Mouse (Mus musculus) kidney, postnatal 25 days (tissue): ENCODE measurements at regions not wholly inside any gene's neighbourhood (a gene's known extent, or its start where the extent isn't known, plus 50 kb on each side); places are given as distances from the start of the nearest gene placed in this dataset.

Source experiments
- DNase-seq, 2 experiments: peaks; one replicate each; pipeline ENCODE4 v3.0.0; 2021; ENCODE audit warnings: mixed read lengths in 2 of 2

DNA sequence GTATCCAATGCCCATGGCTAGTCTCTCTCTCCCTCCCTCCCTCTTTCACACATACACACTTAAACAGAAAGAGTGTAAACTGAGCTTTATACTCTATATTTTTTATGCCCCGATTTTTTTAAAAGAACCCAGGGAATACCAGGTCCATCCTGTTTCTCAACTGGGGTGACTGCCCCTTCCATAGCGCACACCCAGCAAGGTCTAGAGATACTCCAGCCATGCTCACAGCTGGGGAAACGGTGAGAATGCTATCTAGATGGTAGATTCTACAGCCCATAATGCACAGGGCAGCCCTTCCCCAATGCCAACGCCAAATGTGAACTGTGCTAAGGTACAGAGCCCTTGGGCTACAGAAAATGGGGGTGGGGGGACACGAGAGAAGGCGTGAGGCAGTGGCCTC, 51.2 kb upstream of the Tln2 start:
- no peak for DNase-seq

GRCm38 (mm10) chr9:67611676-67612075, 52.2 kb upstream of the Tln2 start:
- peak; percentile 36 to 77 for DNase-seq

DNA sequence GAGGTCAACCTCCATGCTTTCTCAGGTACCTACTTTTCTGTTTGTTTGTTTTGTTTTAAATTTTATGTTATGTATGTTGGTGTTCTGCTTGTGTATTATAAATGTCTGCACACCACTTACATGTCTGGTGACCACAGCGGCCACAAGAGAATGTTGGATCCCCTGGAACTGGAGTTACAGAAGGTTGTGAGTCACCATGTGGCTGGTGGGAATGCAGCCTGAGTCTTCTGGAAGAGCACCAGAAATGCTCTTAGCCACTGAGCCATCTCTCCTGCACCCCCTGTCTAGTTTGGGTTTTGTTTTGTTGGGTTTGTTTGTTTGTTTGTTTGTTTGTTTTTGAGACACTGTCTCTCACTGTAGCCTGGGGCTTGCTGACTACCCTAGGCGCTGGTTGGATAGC, 52.6 kb upstream of the Tln2 start:
- no peak for DNase-seq

GRCm38 (mm10) chr9:67614068-67614727, 54.7 kb upstream of the Tln2 start:
- DNase-seq: peak; percentile 42 to 61

DNA sequence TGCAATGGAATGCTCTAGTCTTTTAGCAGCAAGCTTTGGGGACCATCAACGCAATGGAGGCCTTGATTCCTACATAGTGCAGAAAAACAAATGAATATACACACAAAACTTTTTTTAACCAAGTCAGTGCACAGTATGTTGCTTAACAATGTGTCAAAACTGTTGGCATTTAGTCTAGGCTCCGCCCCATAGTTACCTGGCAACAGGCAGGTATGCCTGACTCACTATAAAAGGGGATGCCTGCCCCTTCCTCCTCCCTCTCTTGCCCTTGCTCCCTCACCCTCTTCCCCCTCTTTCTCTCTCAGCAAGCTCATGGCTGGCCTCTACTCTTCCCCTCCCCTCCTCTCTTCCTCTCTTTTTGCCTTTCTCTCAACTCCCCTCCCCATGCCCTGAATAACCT, 56.7 kb upstream of the Tln2 start:
- DNase-seq: peak; percentile 50 to 68

- peak; percentile 80 to 87 for DNase-seq
These were observed 58.1 kb upstream of the Tln2 start for GRCm38 (mm10) chr9:67617341-67618217.

- DNase-seq: no peak
These were observed 61.4 kb upstream of the Tln2 start for GRCm38 (mm10) chr9:67620945-67621344.

DNA sequence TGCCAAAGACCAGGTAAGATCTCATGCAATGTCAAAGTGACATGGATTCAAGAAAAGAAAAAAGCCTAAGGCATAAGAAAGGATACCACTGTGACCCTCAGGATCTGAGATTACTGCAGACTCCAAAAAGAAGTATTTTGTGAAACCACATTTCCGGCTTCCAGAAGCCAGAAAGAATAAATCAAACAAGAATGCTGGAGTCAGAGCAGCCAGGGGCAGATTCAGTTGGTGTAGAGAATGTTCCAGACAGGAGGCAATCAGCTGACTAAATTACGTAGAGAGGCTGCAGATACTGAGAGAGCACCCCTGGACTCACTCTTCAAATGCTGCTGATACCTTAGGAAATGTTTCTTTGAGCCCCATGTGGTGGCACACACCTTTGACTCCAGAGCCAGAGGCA, 67.7 kb upstream of the Tln2 start:
- DNase-seq: peak in 1 of 2 experiments; percentile 20

DNA sequence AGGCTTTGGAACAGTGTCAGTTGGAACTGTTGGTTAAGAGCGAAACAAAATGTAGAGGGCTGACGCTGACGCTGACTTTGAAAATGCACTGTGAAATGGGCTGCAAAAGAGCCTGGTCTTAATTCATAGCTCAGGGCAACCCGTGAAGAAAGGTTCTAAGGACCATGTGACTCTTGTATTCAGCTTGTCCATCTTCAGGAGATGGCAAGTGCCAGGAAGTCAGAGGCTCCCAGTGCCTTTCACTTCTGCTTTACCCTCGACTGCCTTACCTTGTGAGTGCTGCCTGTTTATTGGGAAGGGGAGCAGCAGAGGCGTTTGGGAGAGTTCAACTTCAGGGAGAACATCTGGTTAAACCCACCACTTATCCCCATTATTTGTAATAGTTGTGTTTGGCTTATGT, 70.1 kb upstream of the Tln2 start:
- DNase-seq: no peak

- DNase-seq: no peak
These were observed 70.7 kb upstream of the Tln2 start for GRCm38 (mm10) chr9:67630173-67630572.

DNA sequence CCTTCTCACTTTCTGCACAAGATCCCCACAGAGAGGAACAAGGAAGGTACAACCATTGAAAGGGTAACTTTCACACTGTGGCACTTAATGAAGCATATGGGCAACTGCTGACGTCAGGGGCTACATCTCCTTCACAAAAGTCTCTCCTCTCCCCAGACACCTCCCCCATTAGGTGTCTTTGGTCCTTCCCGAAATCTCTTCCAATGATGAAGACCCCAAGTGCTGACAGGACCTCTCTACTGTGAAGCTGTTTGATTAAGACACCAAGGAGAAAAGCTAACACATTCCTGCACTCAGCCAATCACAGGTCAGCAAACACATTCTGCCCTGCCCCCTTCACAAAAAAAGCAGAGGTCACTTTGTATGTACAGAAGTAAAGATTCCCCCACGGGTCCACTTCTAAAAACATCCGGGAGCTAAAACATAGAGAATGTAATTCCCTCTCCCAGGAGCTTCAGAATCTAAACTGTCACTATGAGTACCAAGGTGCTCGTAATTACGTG, 72.3 kb upstream of the Tln2 start:
- DNase-seq: no peak

- DNase-seq: peak in 1 of 2 experiments; percentile 13
These were observed 73.1 kb upstream of the Tln2 start for GRCm38 (mm10) chr9:67632521-67633025.

DNA sequence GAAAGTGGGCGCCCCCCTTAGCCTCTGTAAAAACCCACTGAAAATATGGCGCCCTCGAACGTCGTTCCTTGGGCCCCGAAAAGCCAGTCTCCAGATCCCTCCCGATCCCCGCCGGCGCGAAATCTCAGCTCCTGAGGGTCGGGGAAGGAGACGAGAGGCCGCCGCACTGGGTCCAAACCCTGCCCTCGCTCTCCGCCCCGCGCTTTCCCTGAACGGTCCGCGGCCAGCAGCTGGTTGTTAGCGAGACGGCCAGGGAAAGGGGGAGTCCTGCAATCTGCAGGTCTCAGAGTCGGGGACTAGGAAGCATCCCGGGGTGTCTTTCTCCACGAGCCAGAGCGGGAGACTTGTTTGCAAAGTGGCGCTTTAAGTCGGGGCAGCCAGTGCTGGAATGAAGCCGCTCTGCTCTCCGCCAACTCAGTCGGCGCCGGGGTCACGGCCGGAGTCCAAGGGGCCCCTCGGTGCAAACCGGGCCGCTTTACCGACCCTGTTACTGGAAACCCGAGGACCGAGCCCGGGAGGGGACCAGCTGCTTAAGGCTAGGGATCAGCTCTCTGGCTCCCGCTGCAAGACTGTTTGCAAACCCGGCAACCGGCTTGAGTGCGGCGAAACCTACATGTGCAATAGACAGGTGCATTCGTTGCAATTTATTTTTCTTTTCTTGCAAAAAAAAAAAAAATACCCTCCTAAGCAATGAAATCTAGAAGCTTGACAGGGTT, 73.7 kb upstream of the Tln2 start:
- peak; percentile 53 to 63 for DNase-seq

DNA sequence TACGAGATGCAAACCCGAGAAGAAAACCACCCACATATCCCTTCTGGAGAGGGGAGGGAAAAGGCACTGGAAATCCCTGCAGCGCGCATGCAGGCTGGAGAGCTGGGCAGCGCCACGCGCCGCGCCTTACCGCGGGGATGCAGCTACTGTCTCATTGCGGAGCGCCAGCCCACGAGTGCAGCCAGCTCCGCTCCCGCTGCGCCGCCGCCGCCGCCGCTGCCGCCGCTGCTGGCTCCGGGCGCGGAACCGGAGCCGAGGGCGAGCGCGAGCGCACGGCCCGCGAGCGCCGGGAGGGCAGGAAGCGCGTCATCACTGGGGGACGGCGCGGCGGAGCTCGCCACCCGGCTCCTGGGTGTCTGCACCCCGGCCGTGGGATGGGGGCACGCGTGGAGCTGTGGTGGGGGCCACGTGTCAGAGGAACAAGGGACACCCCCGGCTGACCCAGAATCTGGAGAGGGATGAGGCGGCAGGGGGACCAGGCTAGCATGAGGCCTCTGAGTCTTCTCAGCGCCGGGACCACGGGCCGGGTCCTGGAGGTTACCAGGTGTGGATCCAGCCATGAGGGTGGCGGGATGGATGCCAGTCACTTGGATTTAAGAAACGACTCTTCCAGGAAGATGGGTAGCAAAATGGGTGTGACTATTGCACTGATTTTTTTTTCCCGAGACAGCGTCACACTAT, 74.4 kb upstream of the Tln2 start:
- DNase-seq: peak; percentile 64 to 86

- DNase-seq: no peak
These were observed 87.3 kb upstream of the Tln2 start for GRCm38 (mm10) chr9:67646820-67647219.

- no peak for DNase-seq
These were observed 94.5 kb upstream of the C2cd4b start for GRCm38 (mm10) chr9:67664773-67665172.

DNA sequence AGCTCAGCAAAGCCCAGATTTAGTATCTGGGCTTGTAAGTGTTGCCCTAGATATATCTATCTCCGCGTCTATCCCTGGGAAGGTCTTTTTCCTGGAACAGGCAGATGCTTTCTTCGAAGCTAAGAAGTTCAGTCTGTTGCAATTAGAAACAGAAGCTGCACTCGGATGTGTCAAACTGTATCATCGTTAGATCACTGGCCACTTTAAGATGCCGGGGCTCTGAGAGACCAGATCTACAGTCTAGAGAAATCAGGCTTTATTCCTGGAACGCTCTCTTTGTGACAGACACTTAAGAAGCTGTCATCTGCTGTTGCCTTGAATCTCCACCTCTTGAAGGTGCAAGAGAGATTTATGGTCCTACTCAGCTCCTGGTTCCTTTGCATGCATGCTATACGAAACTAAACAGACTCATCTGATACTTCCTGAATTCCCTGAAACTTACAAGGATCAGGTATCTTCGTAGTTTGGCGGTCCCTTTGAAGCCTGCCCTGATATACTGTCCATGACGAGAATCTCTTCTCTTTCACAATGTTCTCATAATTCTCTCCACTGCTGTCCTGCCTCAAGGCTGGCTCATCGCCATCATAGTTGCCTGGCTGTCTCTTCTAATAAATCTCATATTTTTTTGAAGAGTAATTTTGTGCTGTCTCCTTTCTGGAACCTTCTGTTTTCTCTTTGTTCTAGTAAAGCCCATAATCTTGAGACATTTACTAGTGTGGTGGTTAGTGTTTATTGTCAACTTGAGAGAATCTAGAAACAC, 88.8 kb upstream of the C2cd4b start:
- DNase-seq: no peak

DNA sequence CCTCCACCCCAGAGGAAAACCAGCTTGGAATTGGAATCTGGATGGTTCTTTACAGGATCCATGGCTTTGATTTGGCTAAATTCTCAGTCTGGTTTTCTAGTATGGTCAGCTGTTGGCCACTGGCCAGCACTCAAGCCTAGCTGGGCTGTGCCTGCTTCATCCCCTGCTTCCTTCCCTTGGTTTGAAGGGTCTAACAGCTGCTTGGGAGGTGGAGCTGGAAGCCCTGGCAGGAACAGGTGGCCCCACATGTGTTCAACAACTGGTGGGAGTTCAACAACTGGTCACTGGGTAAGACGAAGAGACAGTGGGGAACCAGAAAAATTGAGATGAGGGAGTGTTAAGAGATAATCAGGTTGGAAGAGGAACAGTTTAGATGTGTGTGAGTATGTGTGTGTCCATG, 82.3 kb upstream of the C2cd4b start:
- no peak for DNase-seq

GRCm38 (mm10) chr9:67683367-67683766, 75.9 kb upstream of the C2cd4b start:
- peak; percentile 48 to 67 for DNase-seq

- DNase-seq: no peak
These were observed 66.8 kb upstream of the C2cd4b start for GRCm38 (mm10) chr9:67692396-67692795.

- DNase-seq: peak; percentile 34 to 47
These were observed 65.5 kb upstream of the C2cd4b start for GRCm38 (mm10) chr9:67693716-67694115.

DNA sequence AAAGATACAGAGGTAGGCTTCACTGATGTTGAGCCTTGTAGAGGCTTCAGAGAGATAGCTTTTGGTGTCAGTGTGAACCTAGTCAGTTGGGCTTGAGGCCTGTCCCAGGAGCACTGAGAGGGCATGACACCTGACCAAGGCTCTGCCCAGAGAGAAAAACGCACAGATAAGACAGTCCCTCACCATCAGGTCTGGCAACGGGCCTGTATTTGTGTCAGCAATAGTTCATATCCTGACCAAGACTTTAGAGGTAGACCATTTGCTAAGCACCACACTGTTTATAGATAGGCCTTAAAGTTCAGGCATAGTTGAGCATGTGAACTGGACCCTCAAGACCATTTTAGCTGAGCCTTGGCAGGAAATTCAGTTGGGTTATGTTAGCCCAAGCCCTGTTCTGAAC, 60.4 kb upstream of the C2cd4b start:
- DNase-seq: no peak
